Mouse (Mus musculus) erythroblast, embryonic 14.5 days (primary cell): ENCODE results near the gene Cep72. TPM values are rescaled to one million over a fixed set of nuclear protein-coding genes. Genes with fewer than 3 reads are reported as not detected.
"Not testable (repeated sequence)": the region's sequence is repeated elsewhere in the genome, so short reads cannot be mapped to it uniquely, and the experiment has no call there.

Source experiments
- H3K27me3 ChIP-seq: 2 replicates; pipeline ENCODE4 v1.6.1; 2012; ENCODE audit warnings: inconsistent platforms; ENCODE audit not compliant: control insufficient read depth
- H3K36me3 ChIP-seq: 2 replicates; pipeline ENCODE4 v1.6.1; 2012; ENCODE audit warnings: mild to moderate bottlenecking, inconsistent platforms; ENCODE audit not compliant: control insufficient read depth
- H3K4me1 ChIP-seq: 2 replicates; pipeline ENCODE4 v1.6.1; 2012; ENCODE audit warnings: inconsistent platforms; ENCODE audit not compliant: control insufficient read depth
- H3K4me3 ChIP-seq: replicated peaks from 2 replicates; pipeline ENCODE3; 2012; ENCODE audit warnings: moderate library complexity, mild to moderate bottlenecking, inconsistent platforms
- H3K9me3 ChIP-seq: 2 replicates; pipeline ENCODE4 v1.6.1; 2012; ENCODE audit warnings: low read length, inconsistent platforms, mixed read lengths; ENCODE audit not compliant: control insufficient read depth
- GATA1 ChIP-seq: IDR thresholded peaks from 2 replicates; pipeline ENCODE4 v1.6.1; 2012; ENCODE audit warnings: low read length, inconsistent platforms, mixed read lengths
- TAL1 ChIP-seq: IDR thresholded peaks from 3 replicates; pipeline ENCODE4 v1.6.1; 2012; ENCODE audit warnings: low read length, inconsistent platforms, mixed read lengths
- polyA plus RNA-seq: library from polyadenylated mRNA; stranded (reverse); fragments of >175 nt; gene quantifications from 2 replicates; pipeline ENCODE4 v1.2.3, GENCODE M21; 2012

Gene Cep72
- polyA plus RNA-seq, 1 experiment, result 0.34 TPM

DNA sequence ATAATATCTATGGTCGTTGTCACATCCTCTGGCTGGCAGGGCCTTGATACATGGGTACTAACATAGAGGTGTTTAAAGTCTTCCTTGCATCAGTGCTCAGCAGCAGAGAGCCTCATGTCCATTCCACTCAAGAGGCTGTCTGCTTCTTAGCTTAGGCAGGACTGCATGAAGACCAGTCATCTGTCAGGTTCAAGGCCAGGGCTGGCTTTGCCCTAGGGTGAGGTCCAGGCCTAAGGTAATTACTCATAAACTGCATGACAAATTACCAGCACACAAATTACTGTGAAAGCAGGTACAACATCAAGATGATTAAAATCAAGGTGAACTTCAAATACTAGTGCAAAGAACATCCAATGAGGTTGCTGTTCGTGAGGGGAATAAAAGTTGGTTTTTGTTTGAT lies 26.3 kb downstream of the Cep72 start:
- H3K4me3 ChIP-seq, result no peak overlapping the region
- H3K27me3 ChIP-seq, result no peaks in the 10 kb centered on the region
- TF ChIP-seq GATA1 (no peak), TAL1 (no peak)
- H3K4me1 ChIP-seq, result no peaks in the 10 kb centered on the region
- peaks cover 55% of the 10 kb centered on the region for H3K36me3 ChIP-seq
- no peaks in the 10 kb centered on the region for H3K9me3 ChIP-seq

DNA sequence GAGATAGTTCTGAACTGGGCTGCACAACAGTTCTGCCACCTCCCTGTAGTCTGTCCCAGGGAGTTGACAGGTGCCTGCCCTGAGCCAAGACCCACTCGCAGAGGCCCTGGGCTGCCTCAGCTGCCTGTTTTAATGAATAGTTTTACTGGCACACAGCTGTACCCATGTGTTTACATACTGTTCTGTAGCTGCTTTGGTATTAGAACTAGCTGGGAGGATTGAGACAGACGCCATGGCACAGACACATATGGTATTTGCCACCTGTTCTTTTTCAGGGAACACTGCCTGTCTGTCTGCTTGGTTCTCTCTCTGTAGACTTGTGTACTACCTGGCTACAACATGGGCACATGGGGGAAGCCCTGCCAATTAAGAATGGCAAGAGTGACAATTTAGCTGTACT lies 27.3 kb downstream of the Cep72 start:
- no peaks in the 10 kb centered on the region for H3K9me3 ChIP-seq
- H3K27me3 ChIP-seq, result no peaks in the 10 kb centered on the region
- no peak overlapping the region for H3K4me3 ChIP-seq
- TF ChIP-seq TAL1, result no peak
- TF ChIP-seq GATA1, result no peak
- no peaks in the 10 kb centered on the region for H3K4me1 ChIP-seq
- peaks cover 44% of the 10 kb centered on the region for H3K36me3 ChIP-seq

DNA sequence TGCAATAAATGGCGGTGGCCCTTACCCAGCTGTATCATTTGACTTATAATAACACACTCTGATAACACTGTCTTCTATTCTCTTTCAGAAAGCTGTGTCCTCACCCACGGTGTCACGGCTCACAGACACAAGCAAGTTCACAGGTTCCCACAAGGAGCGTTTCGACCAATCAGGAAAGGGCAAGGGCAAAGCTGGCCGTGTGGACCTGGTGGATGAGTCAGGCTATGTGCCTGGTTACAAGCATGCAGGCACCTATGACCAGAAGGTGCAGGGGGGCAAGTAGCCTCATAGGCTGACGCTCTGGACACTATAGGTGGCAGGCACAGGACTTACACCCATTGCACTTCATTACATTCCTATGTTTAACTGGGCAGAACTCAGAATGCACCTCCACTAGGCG lies 31.0 kb downstream of the Cep72 start:
- H3K9me3 ChIP-seq, result no peaks in the 10 kb centered on the region

DNA sequence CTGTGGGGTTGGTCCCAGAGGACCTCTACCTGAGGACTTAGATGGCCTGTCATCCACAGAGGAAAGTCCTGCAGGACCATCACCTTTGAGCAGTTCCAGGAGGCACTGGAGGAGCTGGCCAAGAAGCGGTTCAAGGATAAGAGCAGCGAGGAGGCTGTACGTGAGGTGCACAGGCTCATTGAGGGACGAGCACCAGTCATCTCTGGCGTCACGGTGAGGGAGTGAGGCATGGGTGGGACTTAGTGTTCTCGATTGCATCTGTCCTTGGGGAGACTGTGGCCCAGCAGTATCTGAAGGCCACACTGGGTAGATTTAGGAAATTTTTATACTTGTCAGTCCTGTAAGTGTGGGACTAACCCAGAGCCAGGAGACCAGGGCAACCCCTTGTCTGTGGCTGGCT lies 31.4 kb downstream of the Cep72 start:
- H3K4me1 ChIP-seq, result no peaks in the 10 kb centered on the region
- H3K4me3 ChIP-seq, result no peak overlapping the region
- no peak for TF ChIP-seq GATA1
- no peak for TF ChIP-seq TAL1
- peaks cover 9% of the 10 kb centered on the region for H3K36me3 ChIP-seq
- no peaks in the 10 kb centered on the region for H3K27me3 ChIP-seq
- no peaks in the 10 kb centered on the region for H3K9me3 ChIP-seq

More for the DNA sequence above, 31.0 kb downstream of the Cep72 start:
- H3K4me1 ChIP-seq, result no peaks in the 10 kb centered on the region
- no peak for TF ChIP-seq TAL1
- TF ChIP-seq GATA1, result no peak
- peaks cover 13% of the 10 kb centered on the region for H3K36me3 ChIP-seq
- H3K4me3 ChIP-seq, result no peak overlapping the region
- no peaks in the 10 kb centered on the region for H3K27me3 ChIP-seq

DNA sequence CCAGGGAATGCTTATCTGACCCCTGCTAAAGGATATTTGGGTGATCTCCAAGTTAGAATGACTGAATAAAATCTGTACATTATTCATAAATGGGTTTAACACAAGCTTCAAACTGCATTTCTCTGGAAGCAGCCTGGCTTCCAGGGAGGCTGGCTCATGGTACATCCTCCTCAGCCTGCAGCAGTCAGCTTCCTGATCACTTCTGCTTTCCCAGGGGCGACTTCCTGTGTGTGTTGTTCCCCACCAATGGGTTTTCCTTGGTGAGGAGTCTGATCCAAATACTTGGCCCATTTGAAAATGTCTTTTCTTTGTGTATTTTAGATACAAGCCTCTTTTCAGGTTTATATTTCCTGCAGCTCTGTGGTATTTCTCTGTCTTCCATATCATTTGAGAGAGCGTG lies 33.1 kb downstream of the Cep72 start:
- H3K4me3 ChIP-seq, result no peak overlapping the region
- no peaks in the 10 kb centered on the region for H3K4me1 ChIP-seq

DNA sequence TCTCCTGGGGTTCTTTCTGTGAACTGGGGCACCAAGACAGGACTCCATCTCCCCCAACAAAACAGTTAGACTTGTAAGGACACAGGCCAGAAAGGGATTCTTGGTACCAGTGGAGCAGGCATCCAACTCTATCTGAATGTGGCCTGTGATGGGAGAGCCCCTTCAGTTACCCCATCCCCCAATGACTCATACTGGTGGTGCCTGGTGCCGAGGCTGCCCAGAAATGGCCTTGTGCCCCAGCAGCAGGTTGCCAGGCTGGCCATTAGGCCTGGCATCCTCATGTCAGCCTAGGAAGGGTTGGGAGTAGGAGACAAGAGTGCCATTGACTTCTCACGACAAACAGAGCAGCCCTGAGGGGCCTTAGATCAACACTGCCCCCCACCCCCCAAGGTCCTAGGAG lies 34.0 kb downstream of the Cep72 start:
- TF ChIP-seq TAL1 (no peak), GATA1 (no peak)
- Histone ChIP-seq H3K9me3 (no peaks in the 10 kb centered on the region), H3K4me1 (no peaks in the 10 kb centered on the region), H3K36me3 (peaks cover 4% of the 10 kb centered on the region; the same call in 1 of the 2 replicates), H3K4me3 (no peak overlapping the region), H3K27me3 (no peaks in the 10 kb centered on the region)

More for the DNA sequence above, 33.1 kb downstream of the Cep72 start:
- peaks cover 4% of the 10 kb centered on the region; the same call in 1 of the 2 replicates for H3K36me3 ChIP-seq
- TF ChIP-seq GATA1, result no peak
- no peak for TF ChIP-seq TAL1
- no peaks in the 10 kb centered on the region for H3K9me3 ChIP-seq
- no peaks in the 10 kb centered on the region for H3K27me3 ChIP-seq

DNA sequence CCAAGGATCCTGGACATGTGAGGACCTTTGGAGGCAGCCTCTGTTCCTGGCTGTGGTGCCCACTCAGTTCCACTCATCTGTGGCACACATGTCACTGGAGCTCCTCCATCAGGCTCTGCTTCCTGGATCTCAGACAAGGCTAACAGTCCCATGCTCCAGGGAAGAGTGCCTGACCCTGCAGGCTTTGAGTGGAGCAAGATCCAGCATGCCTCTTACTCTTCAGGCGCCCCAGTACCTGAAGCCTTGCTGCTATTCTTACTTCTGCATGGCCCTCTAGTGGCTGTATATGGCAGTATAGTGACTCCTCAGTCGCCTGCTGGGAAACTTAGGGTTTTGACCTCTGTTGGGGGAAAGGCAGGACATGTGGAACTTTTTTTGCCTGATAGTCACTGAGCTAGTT lies 35.9 kb downstream of the Cep72 start:
- H3K36me3 ChIP-seq, result no peaks in the 10 kb centered on the region
- H3K9me3 ChIP-seq, result no peaks in the 10 kb centered on the region
- no peak overlapping the region for H3K4me3 ChIP-seq
- no peaks in the 10 kb centered on the region for H3K27me3 ChIP-seq
- no peaks in the 10 kb centered on the region for H3K4me1 ChIP-seq
- TF ChIP-seq GATA1 (no peak), TAL1 (no peak)

DNA sequence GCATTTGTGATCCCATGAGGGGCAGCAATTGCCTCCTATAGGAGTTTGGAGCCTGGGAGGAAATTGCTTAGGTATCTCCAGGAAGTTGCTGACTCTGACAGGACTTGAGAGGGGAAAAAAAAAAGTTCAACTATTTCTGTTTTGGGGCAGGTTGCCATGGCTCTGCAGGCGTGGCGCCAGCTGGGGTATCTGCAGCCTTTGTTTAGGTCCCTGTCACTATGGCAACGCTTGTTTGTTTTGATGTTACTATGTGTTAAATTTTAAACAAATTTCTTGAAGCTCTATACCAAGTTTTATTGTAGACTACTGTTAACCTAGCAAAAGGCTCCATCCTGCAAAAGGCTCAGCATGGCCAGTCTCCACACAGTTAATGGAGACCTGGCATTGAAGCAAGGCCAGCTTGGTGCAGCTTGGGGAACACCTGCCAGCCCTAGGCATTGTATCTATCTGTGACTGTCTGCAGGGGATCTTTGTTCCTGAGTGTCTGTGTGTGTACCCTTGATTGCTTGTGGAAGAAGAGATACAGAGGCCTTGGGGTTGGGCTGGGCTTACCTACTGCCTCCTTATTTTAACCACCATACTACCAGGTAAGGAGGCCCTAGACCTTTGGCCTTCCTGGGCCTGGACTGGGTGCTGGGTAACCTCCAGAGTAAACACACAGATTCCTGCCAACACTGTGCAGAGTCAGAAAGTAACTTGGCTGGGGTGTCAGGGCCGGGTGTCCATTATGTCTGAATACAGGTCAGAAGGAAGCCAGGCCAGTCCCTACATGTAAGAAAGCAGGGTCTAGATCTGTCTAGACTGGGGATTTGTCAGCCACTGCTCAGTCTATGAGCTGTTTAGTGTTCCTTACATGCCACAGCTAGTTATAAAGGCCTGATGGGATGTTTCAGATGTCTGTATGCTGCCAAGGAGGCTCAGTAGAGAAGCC lies 36.7 kb downstream of the Cep72 start:
- H3K4me1 ChIP-seq, result no peaks in the 10 kb centered on the region
- H3K4me3 ChIP-seq, result no peak overlapping the region
- H3K36me3 ChIP-seq, result no peaks in the 10 kb centered on the region
- TF ChIP-seq TAL1 (no peak), GATA1 (no peak)
- no peaks in the 10 kb centered on the region for H3K9me3 ChIP-seq
- no peaks in the 10 kb centered on the region for H3K27me3 ChIP-seq

DNA sequence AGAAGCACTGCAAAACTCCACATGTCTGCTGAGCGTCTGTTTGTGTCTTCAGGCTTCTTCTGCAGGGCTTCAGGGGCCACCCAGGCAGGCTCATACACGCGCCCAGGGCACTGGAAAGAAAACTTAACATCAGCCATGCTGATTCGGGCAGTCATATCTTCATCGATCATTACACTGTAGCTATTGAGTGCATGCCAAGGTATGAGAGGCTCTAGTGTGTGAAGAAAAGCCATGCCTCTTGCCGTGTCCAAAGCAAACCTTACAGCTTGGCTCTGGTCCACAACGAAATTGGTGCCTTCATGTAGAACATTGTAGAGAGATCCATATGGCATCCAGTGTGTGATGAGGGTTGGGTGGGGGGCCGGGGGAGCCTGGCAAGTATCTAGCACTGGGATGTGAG lies 43.1 kb downstream of the Cep72 start:
- not testable (repeated sequence) for H3K9me3 ChIP-seq, H3K4me3 ChIP-seq, H3K36me3 ChIP-seq
- Histone ChIP-seq H3K27me3 (peaks cover 13% of the 10 kb centered on the region), H3K4me1 (peaks cover 16% of the 10 kb centered on the region)
